Mouse (Mus musculus): ENCODE measurements around the gene Pex7.

DNA sequence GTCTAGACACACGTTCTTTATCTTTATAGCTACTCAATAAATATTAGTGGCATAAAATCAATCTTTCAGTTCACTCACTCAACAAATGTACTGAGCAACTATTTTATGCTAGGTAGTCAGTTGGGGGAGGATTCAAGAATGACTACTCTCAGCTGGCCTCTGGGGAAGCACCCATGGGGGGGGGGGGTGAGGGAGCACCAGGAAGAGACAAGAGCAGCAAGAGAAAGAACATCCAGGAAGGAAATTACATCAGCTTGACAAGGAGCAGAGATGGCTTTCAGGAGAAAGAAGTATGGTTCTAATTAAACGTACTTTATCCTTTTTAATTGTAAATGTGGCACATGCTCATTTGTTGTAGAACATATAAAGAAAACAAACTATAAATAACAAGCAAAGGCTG is 53.9 kb downstream of the Pex7 start:
- TF ChIP-seq EP300 (IDR thresholded peaks at IDR 0.05; ENCODE audit: insufficient read depth, low read depth, low read length): no peak
- TF ChIP-seq CTCF (IDR thresholded peaks at IDR 0.05; ENCODE audit: low read depth, low read length): no peak

Data from ES-Bruce4 (cell line).